Mouse (Mus musculus) heart, adult 11 months (tissue): ENCODE measurements around the gene Rcl1.

ENCODE experiments used
- DNase-seq: peaks from one replicate; pipeline ENCODE4 v3.0.0; 2022

The Rcl1 gene

GRCm38 (mm10) chr19:29100874-29101542, at the start of gene Rcl1:
Gene Rcl1, plus strand, starts transcription at chr19:29101375.
- DNase-seq: peak; percentile 100

DNA sequence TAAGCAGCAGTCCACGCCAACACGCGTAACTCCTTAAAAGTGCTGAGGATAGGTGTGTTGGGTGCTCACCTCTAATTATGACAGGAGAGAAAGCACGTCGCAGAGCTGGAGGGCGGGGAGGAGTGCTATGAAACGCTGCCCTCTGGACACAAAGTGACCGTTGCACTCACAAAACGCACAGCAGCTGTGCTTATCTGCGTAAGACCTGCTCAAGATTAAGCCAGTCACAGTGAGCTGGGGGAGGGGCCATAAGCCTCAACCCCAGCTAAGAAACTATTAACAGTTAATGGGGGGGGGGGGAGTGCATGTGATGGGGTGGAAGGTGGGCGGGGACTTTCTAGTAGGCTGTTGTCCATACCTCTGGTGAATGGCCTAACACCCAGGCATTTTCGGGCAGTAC, 48.4 kb upstream of the Rcl1 start:
- no peak for DNase-seq

- no peak for DNase-seq
Observed at GRCm38 (mm10) chr19:29054594-29054993, 46.6 kb upstream of the Rcl1 start.

DNA sequence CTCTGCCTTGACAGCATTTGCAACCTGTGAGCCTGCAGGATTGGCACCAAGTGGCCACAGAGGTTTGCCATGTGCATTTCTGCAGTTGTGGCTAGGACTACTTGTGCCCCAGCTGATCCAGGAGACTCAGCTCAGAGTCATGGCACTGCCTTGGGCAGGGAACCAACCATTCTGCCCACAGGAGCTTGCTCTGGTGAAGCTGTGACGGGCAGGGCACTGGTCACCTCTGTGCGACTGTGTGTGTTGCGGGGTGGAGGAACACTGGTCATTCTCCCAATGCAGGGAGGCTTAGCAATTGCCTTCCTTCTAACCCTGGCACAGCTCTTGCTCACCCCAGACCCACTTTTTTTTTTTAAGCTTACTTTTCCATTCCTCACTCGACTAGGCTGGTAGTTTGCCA, 45.7 kb upstream of the Rcl1 start:
- DNase-seq: no peak

DNA sequence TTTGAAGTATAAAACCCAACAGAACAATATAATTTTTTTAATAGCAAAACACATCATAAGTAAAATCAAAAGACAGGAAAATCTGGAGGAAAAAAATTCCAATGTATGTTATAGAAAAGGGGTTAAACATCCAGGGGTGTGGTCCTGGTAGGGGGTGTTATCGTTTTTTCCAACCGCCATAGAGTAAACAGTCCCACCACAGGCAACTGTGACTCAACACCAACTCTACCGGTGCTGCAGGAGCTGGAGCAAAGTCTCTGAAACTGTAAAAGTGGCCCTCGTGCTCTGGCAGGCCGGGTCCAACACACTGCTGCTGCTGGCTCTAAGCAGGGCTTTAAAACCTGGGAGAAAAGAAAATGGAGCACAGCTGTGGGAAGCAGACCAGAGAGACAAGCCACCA, 42.4 kb upstream of the Rcl1 start:
- DNase-seq: no peak

GRCm38 (mm10) chr19:29059688-29060087, 41.5 kb upstream of the Rcl1 start:
- no peak for DNase-seq

- peak; percentile 11 for DNase-seq
Observed at GRCm38 (mm10) chr19:29060299-29060698, 40.9 kb upstream of the Rcl1 start.

DNA sequence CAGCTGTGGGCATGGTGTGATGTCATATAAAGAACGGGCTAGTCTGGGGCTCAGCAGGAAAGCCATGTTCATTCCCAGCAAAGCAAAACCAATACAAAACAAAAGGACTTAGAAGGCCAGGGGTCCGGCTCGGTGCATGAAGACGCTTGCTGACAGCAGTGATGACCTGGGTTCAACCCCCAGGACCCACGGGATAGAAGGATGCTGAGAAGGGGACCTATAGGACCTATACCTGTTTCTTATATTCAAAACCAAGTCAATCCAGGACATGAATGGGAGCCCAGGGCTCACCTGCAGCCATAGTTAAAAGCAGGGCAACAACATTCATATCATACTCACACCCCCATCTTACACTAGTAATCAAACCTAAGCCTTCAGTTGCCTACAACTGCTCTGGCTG, 38.2 kb upstream of the Rcl1 start:
- peak; percentile 87 for DNase-seq

DNA sequence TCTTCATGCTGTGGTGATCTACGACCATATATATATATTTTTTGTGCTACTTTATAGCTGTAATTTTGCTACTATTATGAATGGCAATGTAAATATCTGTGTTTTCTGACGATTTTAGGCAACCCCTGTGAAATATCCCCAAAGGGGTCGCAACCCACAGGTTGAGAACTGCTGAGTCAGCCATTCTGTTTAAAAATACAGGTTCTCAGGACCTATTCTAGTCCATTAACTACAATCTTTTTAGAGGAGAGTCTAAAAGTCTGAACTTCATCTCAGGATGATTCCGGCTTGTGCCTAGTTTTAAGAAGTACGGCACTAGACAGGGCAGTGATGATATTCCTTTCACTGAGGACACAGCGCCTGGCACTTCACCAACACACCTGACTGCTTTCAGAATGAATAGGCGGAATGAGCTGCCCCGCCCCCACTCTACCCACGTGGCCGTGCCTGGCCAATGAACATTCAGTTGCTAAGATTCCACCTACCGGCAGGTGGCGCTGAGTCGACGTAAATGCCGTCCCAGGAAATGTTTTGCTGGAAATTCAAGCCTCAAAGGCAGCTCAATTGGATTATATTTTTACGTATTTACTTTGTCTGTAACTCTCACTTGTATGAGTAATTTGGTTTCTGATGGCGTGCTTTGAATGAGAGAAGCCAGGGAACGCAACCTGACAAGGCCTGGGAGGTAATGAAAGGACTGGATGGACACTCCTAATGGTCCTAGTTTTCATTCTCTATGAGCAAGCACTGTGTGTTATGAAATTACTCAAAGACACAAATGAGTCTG, 37.4 kb upstream of the Rcl1 start:
- peak; percentile 99 for DNase-seq

DNA sequence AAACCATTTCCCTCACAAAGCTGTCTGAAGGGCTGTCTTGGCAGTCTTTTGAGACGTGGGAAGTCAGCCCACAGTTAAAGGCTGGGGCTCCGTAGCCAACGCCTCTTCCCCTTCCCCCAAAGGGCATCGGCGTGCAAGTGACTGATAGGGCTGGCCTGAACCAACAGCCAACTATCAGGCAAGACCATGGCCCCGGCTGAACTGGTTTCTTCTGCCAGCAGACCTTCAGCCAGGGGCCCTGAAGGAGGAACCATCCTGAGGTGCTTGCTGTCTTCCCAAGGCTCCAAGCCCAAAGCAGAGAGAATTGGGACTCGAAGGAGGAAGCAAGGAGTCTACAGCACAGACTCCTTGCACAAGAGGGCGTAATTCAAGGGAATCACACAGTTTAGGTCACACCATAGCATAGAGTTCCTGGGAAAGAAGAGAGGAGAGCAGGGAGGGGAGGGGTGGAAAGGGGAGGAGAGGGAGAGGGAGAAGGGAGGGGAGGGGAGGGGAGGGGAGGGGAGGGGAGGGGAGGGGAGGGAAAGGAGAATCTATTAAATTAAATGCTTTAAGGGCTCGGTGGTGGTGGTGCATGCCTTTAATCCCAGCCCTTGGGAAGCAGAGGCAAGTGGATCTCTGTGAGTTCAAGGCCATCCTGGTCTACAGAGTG, 36.6 kb upstream of the Rcl1 start:
- peak; percentile 97 for DNase-seq

DNA sequence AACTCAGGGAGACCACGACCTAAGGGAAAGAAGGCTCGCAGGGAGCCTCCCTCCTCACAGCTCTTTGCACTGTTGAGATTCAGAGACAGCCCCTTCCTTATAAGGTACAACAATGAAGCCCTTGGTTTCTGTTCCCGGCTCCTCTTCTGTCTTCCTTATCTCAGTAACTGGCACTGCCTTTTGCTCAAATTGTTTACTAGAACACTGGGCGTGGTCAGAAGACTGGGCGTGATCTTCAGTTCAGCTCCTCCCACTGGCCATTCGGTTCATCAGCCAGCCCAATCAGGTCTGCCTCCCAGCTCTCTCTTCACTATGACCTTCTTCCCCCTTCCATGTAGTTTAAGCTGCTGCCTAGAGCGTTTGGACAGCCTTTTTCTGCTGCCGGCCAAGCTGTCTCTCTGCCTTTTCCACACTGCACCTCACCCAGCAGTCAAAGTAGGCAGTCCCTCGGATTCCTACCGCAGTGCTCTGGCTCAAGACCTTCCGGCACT, 34.1 kb upstream of the Rcl1 start:
- DNase-seq: peak; percentile 99

- DNase-seq: peak; percentile 85
Observed at GRCm38 (mm10) chr19:29069195-29069594, 32.0 kb upstream of the Rcl1 start.

DNA sequence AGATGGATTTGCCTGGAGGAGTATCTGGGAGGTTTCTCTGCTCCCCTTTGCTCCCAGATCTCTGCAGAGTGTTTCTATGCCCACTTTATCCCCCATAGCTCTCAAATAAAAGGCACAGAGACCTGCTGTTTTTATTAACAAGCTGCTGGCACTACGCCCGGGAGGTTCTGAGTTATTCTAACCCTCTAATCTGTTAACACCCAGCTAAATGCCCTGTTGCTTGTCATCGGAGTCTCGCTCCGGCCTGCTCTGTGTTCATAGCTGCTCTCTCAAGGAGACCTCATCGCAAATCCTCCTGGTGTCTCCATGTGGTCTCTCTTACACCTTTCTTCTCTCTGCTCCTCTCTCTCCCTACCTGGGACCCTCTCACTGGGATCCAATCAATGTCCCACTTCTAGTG, 26.4 kb upstream of the Rcl1 start:
- peak; percentile 93 for DNase-seq

DNA sequence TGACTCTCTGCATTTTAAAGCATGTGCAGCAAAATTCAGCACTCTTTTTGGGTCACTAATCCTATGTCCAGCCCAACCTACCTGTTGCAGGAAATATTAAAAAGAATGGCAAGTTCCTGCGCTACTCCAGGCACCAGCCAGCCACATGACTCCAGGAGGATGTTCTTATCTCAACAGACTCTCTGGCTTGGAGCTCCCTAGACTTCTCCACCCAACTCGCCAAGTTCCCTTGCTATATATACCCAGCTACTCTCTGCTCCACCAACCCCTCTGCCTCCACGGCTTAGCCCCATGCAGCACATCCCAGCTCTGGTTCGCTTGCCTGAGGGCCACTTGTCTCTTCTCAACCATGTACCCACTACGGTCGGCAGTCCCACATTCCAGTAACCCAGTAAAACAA, 12.5 kb upstream of the Rcl1 start:
- peak; percentile 90 for DNase-seq

- peak; percentile 61 for DNase-seq
Observed at GRCm38 (mm10) chr19:29092194-29092593, 9.0 kb upstream of the Rcl1 start.

- DNase-seq: no peak
Observed at GRCm38 (mm10) chr19:29099106-29099505, 2.1 kb upstream of the Rcl1 start.

GRCm38 (mm10) chr19:29099596-29099995, 1.6 kb upstream of the Rcl1 start:
- DNase-seq: peak; percentile 70

- peak; percentile 80 for DNase-seq
Observed at GRCm38 (mm10) chr19:29100261-29100660, 914 bp upstream of the Rcl1 start.

GRCm38 (mm10) chr19:29101591-29101990, 416 bp downstream of the Rcl1 start:
- no peak for DNase-seq

DNA sequence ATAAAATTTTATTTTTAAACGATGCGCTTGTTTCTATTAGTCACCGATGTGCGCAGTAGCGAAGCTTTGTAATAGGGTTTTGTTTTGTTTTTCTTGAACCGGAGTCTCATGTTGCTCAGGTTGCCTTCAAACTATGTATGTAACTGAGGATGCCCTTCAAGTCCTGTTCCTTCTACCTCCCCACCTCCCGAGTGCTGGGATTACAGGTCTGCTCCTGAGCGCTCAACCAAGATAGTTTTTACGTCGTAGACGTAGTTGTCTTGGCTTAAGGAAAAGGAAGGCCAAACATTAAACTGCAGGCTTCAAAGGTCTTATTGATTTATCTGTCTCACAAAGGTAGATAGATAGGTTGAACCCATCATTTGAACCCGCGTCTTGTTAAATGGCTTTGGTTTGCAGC, 923 bp downstream of the Rcl1 start:
- DNase-seq: peak; percentile 64

GRCm38 (mm10) chr19:29105816-29106215, 4.6 kb downstream of the Rcl1 start:
- peak; percentile 74 for DNase-seq

DNA sequence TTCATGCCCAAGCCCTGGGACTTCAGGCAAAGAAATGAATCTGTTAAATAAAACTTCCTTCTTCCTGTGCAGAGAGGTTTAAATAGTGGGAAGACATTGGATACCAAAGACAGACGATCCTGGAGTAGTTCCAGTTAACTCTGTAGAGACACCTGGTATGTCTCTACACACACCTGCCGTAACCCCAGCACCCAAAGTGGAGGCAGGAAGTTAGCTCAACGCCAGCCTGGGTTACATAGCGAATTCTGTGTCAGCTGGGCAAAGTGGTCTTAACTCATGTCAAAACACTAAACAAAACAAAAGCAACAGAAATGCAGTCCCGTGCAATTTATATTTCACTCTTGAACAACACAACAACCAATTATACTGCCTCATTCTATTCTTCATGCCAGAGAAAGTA, 5.1 kb downstream of the Rcl1 start:
- no peak for DNase-seq

DNA sequence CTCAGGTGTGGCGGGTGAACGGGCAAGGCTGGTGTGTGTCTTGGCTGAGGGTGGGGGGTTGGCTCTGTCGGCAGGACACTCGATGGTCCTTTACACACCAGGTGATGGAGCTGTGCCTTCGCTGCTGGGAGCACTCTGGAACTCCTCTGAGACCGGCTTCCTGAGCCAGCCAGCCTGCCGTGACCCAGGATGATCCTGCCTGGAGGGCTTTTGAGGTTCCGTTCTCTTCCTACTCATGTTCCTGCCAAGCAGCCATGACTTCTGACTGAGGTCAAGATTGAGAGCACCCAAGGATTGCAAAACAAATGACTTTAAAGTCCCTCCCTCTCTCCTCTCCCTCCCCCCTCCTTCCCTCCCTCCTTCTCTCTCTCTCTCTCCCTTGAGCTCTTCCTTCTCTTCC, 11.5 kb downstream of the Rcl1 start:
- DNase-seq: peak; percentile 98
